Mouse (Mus musculus) kidney, embryonic 16.5 days (tissue): ENCODE measurements at regions not wholly inside any gene's neighbourhood (a gene's known extent, or its start where the extent isn't known, plus 50 kb on each side); places are given as distances from the start of the nearest gene placed in this dataset.

Experiments
- ATAC-seq: fragments of 200-750 bp; cut with Nextera tagmentation; 2 replicates; pipeline ENCODE4 v1.8.0; 2017; ENCODE audit warnings: moderate TSS enrichment; ENCODE audit not compliant: low FRiP score, low TSS enrichment
- H3K27ac ChIP-seq: fragments of 300-500 bp; sonication (generic); 2 replicates; pipeline ENCODE4 v1.5.1; 2014; ENCODE audit warnings: low read length
- H3K27me3 ChIP-seq: fragments of 300-500 bp; sonication (generic); 2 replicates; pipeline ENCODE4 v1.6.1; 2014; ENCODE audit warnings: low read length, control low read depth, mixed read lengths; ENCODE audit not compliant: insufficient read depth
- H3K36me3 ChIP-seq: fragments of 300-500 bp; sonication (generic); 2 replicates; pipeline ENCODE4 v1.6.1; 2014; ENCODE audit warnings: low read length, control low read depth, mixed read lengths; ENCODE audit not compliant: insufficient read depth
- H3K4me1 ChIP-seq: fragments of 300-500 bp; sonication (generic); 2 replicates; pipeline ENCODE4 v1.6.1; 2014; ENCODE audit warnings: low read length, control low read depth, mixed read lengths; ENCODE audit not compliant: insufficient read depth
- H3K4me2 ChIP-seq: fragments of 300-500 bp; sonication (generic); replicated peaks from 2 replicates; pipeline ENCODE4 v1.6.1; 2014; ENCODE audit warnings: low read depth, low read length
- H3K4me3 ChIP-seq: fragments of 300-500 bp; sonication (generic); 2 replicates; pipeline ENCODE4 v1.5.1; 2014; ENCODE audit warnings: mild to moderate bottlenecking, low read length
- H3K9ac ChIP-seq: fragments of 300-500 bp; sonication (generic); replicated peaks from 2 replicates; pipeline ENCODE4 v1.6.1; 2014; ENCODE audit warnings: low read length
- H3K9me3 ChIP-seq: fragments of 300-500 bp; sonication (generic); 2 replicates; pipeline ENCODE4 v1.6.1; 2016; ENCODE audit warnings: low read length, control low read depth
- WGBS: fragments of 180-500 bp; shearing (Covaris S2); extraction: QIAGEN DNeasy Blood & Tissue Kit; methylation state at CpG from one replicate; pipeline ENCODE4 v1.1.7; 2014; 5-methylcytosine and 5-hydroxymethylcytosine counted together

DNA sequence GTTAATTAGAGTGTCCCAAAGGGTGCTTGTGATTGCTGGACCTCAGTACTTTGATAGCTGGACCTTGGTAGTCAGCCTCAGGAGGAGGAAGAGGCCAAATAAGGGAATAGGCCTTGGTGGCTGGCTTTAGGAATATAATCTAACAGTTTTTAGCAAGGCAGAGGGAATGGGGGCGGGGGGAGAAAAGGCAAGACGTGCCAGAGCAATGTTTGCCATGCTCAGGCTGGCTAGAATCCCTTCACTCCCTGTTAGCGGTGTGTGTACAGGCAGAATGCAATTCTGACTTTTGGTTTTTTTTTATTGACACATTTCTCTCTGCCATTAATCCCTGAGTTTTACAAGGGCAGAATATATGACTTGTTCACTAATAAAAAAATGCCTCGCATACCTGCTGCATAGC is 192.2 kb downstream of the Suds3 start:
- Histone ChIP-seq H3K4me3 (no peak overlapping the region), H3K4me2 (no peak overlapping the region), H3K4me1 (no peaks in the 10 kb centered on the region), H3K9me3 (no peaks in the 10 kb centered on the region), H3K27me3 (no peaks in the 10 kb centered on the region), H3K36me3 (no peaks in the 10 kb centered on the region), H3K27ac (no peak overlapping the region), H3K9ac (no peak overlapping the region)
- 64% methylated on average over 4 of the region's 4 CpGs for WGBS
- ATAC-seq: no peak

DNA sequence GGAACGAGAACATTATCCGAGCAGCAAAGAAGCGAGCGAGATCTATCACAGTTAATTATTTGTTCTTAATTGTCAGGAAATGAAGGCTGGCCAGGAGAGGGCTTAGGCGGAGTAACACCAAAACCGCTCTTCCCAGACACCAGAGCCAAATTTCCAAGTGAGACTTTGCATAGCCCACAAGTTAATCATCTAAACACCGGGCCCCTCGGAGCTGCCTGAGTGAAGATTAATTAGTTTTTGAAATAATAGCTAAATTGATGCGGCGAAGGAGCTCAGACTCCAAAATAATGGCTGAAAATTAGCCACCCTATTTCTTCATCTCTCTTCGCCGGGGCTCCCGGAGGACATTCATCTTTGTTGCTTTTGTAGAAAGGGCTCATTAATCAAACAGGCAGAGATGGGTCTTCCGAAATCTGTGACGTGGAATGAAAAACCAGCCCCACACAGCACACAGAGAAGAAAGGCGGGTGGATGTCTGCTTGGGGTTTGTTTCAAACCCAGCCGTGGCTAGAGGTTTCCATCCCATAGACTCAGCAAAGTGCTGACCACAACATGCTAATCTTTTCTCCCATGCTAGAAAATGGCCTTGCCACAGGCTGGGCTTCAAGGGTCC is 193.7 kb downstream of the Suds3 start:
- Histone ChIP-seq H3K4me1 (no peaks in the 10 kb centered on the region), H3K9me3 (no peaks in the 10 kb centered on the region), H3K36me3 (no peaks in the 10 kb centered on the region), H3K4me3 (no peak overlapping the region), H3K4me2 (no peak overlapping the region), H3K27me3 (no peaks in the 10 kb centered on the region), H3K9ac (no peak overlapping the region), H3K27ac (no peak overlapping the region)
- WGBS: 48% methylated on average over 17 of the region's 17 CpGs
- no peak for ATAC-seq

DNA sequence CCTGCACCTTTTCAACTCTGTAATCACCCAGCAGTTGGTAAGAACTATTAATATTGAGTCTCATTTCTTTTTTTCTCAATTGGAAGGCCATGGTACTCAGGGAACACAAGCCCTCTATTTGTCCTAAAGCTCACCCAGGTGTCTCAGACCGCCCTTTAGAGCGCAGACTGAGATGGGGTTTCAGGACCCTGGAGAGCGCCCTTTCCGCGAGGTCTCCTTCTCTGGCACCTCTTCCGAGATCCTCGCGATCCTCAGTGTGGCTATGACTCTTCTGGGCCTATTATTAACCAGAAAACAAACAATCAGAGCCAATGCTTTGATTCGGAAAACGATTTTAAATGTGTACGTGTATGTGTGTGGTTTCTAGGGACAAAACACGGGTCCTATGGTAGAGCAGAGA is 201.0 kb downstream of the Suds3 start:
- 35% methylated on average over 12 of the region's 12 CpGs for WGBS
- no peak overlapping the region for H3K4me3 ChIP-seq
- H3K27ac ChIP-seq: no peak overlapping the region
- H3K9me3 ChIP-seq: no peaks in the 10 kb centered on the region
- H3K4me2 ChIP-seq: no peak overlapping the region
- H3K36me3 ChIP-seq: no peaks in the 10 kb centered on the region
- H3K4me1 ChIP-seq: no peaks in the 10 kb centered on the region
- no peak overlapping the region for H3K9ac ChIP-seq
- no peaks in the 10 kb centered on the region for H3K27me3 ChIP-seq
- ATAC-seq: no peak

DNA sequence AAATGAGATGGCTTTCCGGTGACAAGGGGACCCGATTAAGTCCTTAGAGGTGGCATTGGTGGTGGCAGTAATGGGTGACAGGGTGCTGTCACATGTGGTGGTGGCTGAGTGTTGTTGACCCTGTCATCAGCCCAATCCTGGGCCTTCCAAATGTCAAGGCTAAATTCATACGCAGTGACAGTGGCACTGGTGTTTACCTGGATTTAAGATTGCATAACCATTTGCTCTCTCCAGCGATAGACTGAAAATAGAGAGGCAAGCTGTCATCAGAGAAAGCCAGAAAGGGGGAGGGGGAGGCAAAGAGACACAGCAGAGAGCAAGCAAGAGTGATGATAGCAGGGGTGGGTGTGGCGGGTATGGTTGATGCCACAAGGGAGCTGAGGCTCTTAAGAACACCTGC is 215.1 kb downstream of the Suds3 start:
- no peak overlapping the region for H3K4me2 ChIP-seq
- H3K9ac ChIP-seq: no peak overlapping the region
- ATAC-seq: no peak
- WGBS: 88% methylated on average over 5 of the region's 5 CpGs
- no peaks in the 10 kb centered on the region for H3K4me1 ChIP-seq
- H3K27ac ChIP-seq: no peak overlapping the region
- no peaks in the 10 kb centered on the region for H3K9me3 ChIP-seq
- no peaks in the 10 kb centered on the region for H3K27me3 ChIP-seq
- no peaks in the 10 kb centered on the region for H3K36me3 ChIP-seq
- no peak overlapping the region for H3K4me3 ChIP-seq

DNA sequence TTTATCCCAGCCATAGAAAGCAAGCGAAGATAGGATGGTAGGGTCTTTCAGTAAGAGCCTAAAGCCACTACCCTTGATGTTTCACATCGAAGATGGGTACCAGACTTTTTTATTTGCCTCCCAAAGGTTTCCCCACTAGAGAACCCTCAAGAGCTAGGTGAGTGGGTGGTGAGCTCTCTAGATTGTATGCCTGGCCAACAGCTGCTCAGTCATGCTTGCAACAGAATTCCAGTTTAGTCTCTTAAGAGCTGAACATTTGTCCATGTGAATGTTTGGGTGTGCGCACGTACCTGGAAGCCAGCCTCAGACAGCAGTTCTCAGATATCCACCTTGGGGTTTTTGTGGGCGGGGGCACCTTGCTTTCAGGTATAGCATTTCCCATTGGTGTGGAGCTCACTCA is 218.5 kb downstream of the Suds3 start:
- no peak overlapping the region for H3K4me3 ChIP-seq
- ATAC-seq: no peak
- no peaks in the 10 kb centered on the region for H3K9me3 ChIP-seq
- 84% methylated on average over 5 of the region's 5 CpGs for WGBS
- no peak overlapping the region for H3K4me2 ChIP-seq
- H3K9ac ChIP-seq: no peak overlapping the region
- H3K36me3 ChIP-seq: no peaks in the 10 kb centered on the region
- no peaks in the 10 kb centered on the region for H3K4me1 ChIP-seq
- no peak overlapping the region for H3K27ac ChIP-seq
- no peaks in the 10 kb centered on the region for H3K27me3 ChIP-seq

DNA sequence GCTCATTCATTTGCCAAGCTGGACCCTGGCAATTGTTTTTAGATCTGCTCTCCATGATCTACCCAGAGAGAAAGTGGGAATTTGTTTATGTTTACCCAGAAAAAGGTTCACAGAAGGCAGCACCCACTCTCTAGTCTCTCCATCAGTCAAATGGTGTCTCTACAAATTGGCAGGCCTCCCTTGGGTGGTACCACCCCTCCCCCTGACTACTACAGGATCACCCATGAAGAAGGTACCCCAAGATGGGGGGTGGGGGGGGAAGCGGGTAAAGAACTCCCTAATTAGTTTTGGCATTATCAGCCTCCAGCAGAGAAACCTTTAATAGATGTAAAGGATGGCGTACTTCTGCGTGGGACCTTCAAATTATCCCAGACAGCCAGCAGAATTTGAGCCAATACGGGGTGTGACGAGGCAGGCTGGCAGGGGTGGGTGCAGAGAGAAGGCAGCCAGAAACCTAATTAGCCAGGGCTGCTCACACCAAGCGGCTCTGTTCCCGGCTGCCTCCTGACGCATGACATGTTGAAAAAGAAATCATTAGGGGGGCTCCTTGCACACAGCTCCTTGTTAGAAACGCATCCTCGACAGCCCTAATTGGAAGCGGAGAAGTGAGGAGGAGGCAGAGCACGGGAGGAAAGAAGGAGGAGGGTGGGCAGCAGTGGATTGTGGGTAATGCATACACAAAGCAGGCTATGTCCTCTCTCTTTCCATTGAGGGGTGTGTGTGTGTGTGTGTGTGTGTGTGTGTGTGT is 220.7 kb downstream of the Suds3 start:
- H3K9ac ChIP-seq: no peak overlapping the region
- no peaks in the 10 kb centered on the region for H3K27me3 ChIP-seq
- H3K36me3 ChIP-seq: no peaks in the 10 kb centered on the region
- H3K27ac ChIP-seq: no peak overlapping the region
- H3K4me1 ChIP-seq: no peaks in the 10 kb centered on the region
- WGBS: 50% methylated on average over 12 of the region's 12 CpGs
- no peak overlapping the region for H3K4me3 ChIP-seq
- H3K4me2 ChIP-seq: no peak overlapping the region
- ATAC-seq: no peak
- no peaks in the 10 kb centered on the region for H3K9me3 ChIP-seq

DNA sequence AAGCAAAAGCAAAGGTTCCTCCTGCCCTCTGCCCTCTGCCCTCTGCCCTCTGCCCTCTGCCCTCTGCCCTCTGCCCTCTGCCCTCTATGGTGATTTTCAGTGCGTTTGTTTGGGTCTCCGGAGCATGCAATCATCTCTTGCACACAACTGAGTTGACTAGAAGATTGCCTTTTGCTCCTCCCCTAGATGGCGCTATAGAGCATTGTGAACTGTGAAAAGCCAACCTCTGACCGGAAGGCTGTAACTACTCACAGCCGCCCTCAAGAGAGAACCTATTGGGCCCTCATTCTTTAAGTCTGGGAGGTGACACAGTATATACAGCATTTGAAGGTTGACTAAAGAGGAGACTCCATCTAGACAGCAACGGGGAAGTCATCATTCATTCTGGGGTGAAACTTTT is 221.3 kb downstream of the Suds3 start:
- ATAC-seq: no peak

DNA sequence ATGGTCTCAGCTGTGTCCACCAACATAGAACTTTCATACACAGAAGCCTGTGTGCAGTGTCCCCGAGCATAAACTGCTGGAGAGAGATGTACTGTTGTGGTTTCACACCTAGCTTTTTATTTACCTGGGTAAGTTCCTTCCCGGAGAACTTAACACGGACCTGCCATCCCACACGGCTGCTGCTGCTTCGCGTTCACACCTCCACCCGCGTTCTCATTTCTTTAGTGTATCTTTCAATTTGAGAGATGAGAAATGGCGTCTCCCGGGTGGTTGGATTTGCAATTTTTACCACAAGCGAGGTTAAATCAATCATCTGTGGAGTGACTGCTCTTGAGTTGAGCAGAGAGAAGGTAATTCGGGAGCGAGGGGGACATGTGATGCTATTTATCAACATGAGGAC is 223.0 kb downstream of the Suds3 start:
- peaks cover 5% of the 10 kb centered on the region; the same call in 1 of the 2 replicates for H3K4me1 ChIP-seq
- 74% methylated on average over 13 of the region's 13 CpGs for WGBS
- no peak overlapping the region for H3K27ac ChIP-seq
- H3K9me3 ChIP-seq: no peaks in the 10 kb centered on the region
- H3K36me3 ChIP-seq: no peaks in the 10 kb centered on the region
- no peaks in the 10 kb centered on the region; the same call in 1 of the 2 replicates for H3K27me3 ChIP-seq
- H3K9ac ChIP-seq: no peak overlapping the region
- no peak overlapping the region for H3K4me2 ChIP-seq
- ATAC-seq: no peak
- no peak overlapping the region for H3K4me3 ChIP-seq

More for the DNA sequence above, 221.3 kb downstream of the Suds3 start:
- H3K4me3 ChIP-seq: no peak overlapping the region
- H3K4me2 ChIP-seq: no peak overlapping the region
- H3K9me3 ChIP-seq: no peaks in the 10 kb centered on the region
- H3K4me1 ChIP-seq: no peaks in the 10 kb centered on the region
- no peak overlapping the region for H3K9ac ChIP-seq
- no peak overlapping the region for H3K27ac ChIP-seq
- H3K27me3 ChIP-seq: no peaks in the 10 kb centered on the region
- H3K36me3 ChIP-seq: no peaks in the 10 kb centered on the region
- WGBS: 80% methylated on average over 6 of the region's 6 CpGs

DNA sequence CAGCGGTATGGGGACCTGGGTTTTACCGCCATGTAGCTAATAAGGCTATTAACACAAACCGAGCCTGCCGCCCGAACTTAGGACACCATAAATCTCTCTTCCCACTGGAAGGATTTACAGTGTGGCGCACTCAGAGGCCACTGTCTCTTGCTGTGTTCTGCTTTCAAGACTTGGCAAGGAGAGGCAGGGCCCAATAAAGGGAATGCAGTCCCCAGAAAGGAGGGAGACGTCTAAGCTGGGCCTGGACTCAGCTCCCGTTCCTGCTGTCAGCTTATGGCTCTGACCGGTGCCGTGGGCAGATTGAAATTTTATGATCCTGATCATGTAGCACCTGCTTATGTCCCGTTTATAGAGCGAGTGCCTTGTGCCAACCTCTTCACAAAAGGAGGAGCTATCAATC is 226.7 kb downstream of the Suds3 start:
- Histone ChIP-seq H3K4me2 (no peak overlapping the region), H3K27me3 (no peaks in the 10 kb centered on the region; the same call in 1 of the 2 replicates), H3K4me3 (no peak overlapping the region), H3K36me3 (no peaks in the 10 kb centered on the region), H3K9ac (no peak overlapping the region), H3K9me3 (no peaks in the 10 kb centered on the region), H3K4me1 (peaks cover 5% of the 10 kb centered on the region; the same call in 1 of the 2 replicates), H3K27ac (no peak overlapping the region)
- 20% methylated on average over 12 of the region's 12 CpGs for WGBS
- ATAC-seq: no peak
